Mouse (Mus musculus) forebrain, embryonic 15.5 days (tissue): ENCODE measurements around the gene Mrps11. TPM values are rescaled to one million over a fixed set of nuclear protein-coding genes. Genes with fewer than 3 reads are reported as not detected.

ENCODE experiments used
- polyA plus RNA-seq: library from polyadenylated mRNA; unstranded; fragments of >200 nt; fragmentation: Nextera tagmentation; extraction: Ambion mirVana; gene quantifications from 2 replicates; pipeline ENCODE4 v1.2.1, GENCODE M21; 2015

Gene Mrps11
- polyA plus RNA-seq, 1 experiment from 2014 or later = 68.8 TPM

Other genes starting within 250 kb of the Mrps11 start
- 31.3 and 33.9 TPM in 2 replicates for gene Ntrk3, start 45.1 kb upstream of the Mrps11 start, polyA plus RNA-seq
- gene Mrpl46, start 412 bp downstream of the Mrps11 start, polyA plus RNA-seq = 53.5 and 55.0 TPM in 2 replicates
- gene Det1, start 64.1 kb downstream of the Mrps11 start, polyA plus RNA-seq = 18.1 and 18.5 TPM in 2 replicates
- gene Aen, start 112.7 kb downstream of the Mrps11 start, polyA plus RNA-seq = 55.5 and 57.1 TPM in 2 replicates
- gene Isg20, start 130.3 kb downstream of the Mrps11 start, polyA plus RNA-seq = 1.7 TPM in 2 replicates